Mouse (Mus musculus) CH12.LX (cell line): Measurements from ENCODE around the gene Gm49384. TPM values are rescaled to one million over a fixed set of nuclear protein-coding genes. Genes with fewer than 3 reads are reported as not detected.
A peak's percentile ranks its signal among the peaks of the same experiment; 100 is the strongest.

Source experiments
- DNase-seq: peaks from one replicate; pipeline ENCODE4 v3.0.0-alpha.2; 2013; ENCODE audit errors: extremely low read depth
- H3K27ac ChIP-seq: 2 replicates; pipeline ENCODE4 v1.5.1; 2012; ENCODE audit warnings: low read depth, mild to moderate bottlenecking, control low read depth, moderate library complexity; ENCODE audit not compliant: insufficient read depth
- H3K27me3 ChIP-seq: replicated peaks from 2 replicates; pipeline ENCODE3; 2012; ENCODE audit warnings: inconsistent platforms
- H3K36me3 ChIP-seq, 2 experiments: replicated peaks in 1 of 2; 2 replicates each; pipeline versions ENCODE3 to v1.6.1; 2012; ENCODE audit warnings: inconsistent platforms in 1 of 2, low read length in 1 of 2, mild to moderate bottlenecking in 1 of 2, mixed read lengths in 1 of 2, moderate library complexity in 1 of 2; ENCODE audit not compliant: control insufficient read depth in 1 of 2, insufficient read depth in 1 of 2
- H3K4me1 ChIP-seq, 2 experiments: 2 replicates each; pipeline ENCODE4 v1.6.1; 2012; ENCODE audit warnings: inconsistent platforms in 1 of 2, moderate library complexity in 1 of 2; ENCODE audit not compliant: insufficient read depth in 2 of 2, control insufficient read depth in 1 of 2
- H3K4me2 ChIP-seq: 2 replicates; pipeline ENCODE4 v1.6.1; 2012; ENCODE audit warnings: low read depth, mild to moderate bottlenecking, control low read depth; ENCODE audit not compliant: poor library complexity, insufficient read depth, severe bottlenecking
- H3K4me3 ChIP-seq, 3 experiments: fragments of 150-350 bp in 1 of 3; sonication (generic) in 1 of 3; replicated peaks in 1 of 3; 2 replicates each; pipeline versions ENCODE3 to v1.5.1; 2011 to 2012; ENCODE audit warnings: low read depth in 2 of 3, low read length in 2 of 3, mild to moderate bottlenecking in 2 of 3, moderate library complexity in 2 of 3, control low read depth in 1 of 3, improper control_type of control experiment in 1 of 3, inconsistent platforms in 1 of 3, mixed read lengths in 1 of 3; ENCODE audit not compliant: poor library complexity in 1 of 3
- H3K79me2 ChIP-seq: replicated peaks from 2 replicates; pipeline ENCODE4 v1.6.1; 2012; ENCODE audit warnings: mild to moderate bottlenecking, moderate library complexity; ENCODE audit not compliant: control insufficient read depth, poor library complexity, insufficient read depth, severe bottlenecking; ENCODE audit errors: extremely low read depth
- H3K9ac ChIP-seq: 2 replicates; pipeline ENCODE4 v1.6.1; 2012; ENCODE audit warnings: low read depth, mild to moderate bottlenecking, control low read depth, moderate library complexity; ENCODE audit not compliant: insufficient read depth
- H3K9me3 ChIP-seq: replicated peaks from 2 replicates; pipeline ENCODE3; 2012; ENCODE audit warnings: low read length, inconsistent platforms, mixed read lengths
- BHLHE40 ChIP-seq: IDR thresholded peaks from 2 replicates; pipeline ENCODE4 v1.6.1; 2011; ENCODE audit warnings: mild to moderate bottlenecking, low read depth, low read length, improper control_type of control experiment
- CHD1 ChIP-seq: IDR thresholded peaks from 2 replicates; pipeline ENCODE4 v1.6.1; 2012; ENCODE audit warnings: low read depth, low read length, improper control_type of control experiment, inconsistent platforms
- CTCF ChIP-seq, 2 experiments: IDR thresholded peaks in 1 of 2; conservative IDR thresholded peaks in 1 of 2; 2 replicates each; pipeline ENCODE4 v1.5.1; 2011 to 2012; ENCODE audit warnings: low read depth in 2 of 2, low read length in 2 of 2, improper control_type of control experiment in 1 of 2, inconsistent platforms in 1 of 2, mild to moderate bottlenecking in 1 of 2, moderate library complexity in 1 of 2
- E2F4 ChIP-seq: IDR thresholded peaks from 2 replicates; pipeline ENCODE4 v1.6.1; 2011; ENCODE audit warnings: low read depth, low read length, improper control_type of control experiment; ENCODE audit not compliant: insufficient replicate concordance
- ELF1 ChIP-seq: IDR thresholded peaks from 2 replicates; pipeline ENCODE4 v1.6.1; 2014; ENCODE audit warnings: low read depth, mild to moderate bottlenecking, inconsistent platforms, low read length, improper control_type of control experiment
- EP300 ChIP-seq: IDR thresholded peaks from 2 replicates; pipeline ENCODE4 v1.6.1; 2011; ENCODE audit warnings: low read length, improper control_type of control experiment
- HCFC1 ChIP-seq: IDR thresholded peaks from 2 replicates; pipeline ENCODE4 v1.6.1; 2012; ENCODE audit warnings: low read depth, mild to moderate bottlenecking, inconsistent platforms, low read length, improper control_type of control experiment
- IRF4 ChIP-seq: IDR thresholded peaks from 2 replicates; pipeline ENCODE4 v1.6.1; 2014; ENCODE audit warnings: low read depth, mild to moderate bottlenecking, inconsistent platforms, low read length, improper control_type of control experiment
- JUN ChIP-seq: IDR thresholded peaks from 2 replicates; pipeline ENCODE4 v1.6.1; 2011; ENCODE audit warnings: low read depth, mild to moderate bottlenecking, low read length, improper control_type of control experiment, moderate library complexity; ENCODE audit not compliant: insufficient read depth
- KAT2A ChIP-seq: IDR thresholded peaks from 2 replicates; pipeline ENCODE4 v1.6.1; 2012; ENCODE audit warnings: low read length, improper control_type of control experiment, inconsistent platforms; ENCODE audit not compliant: insufficient replicate concordance
- MAX ChIP-seq: IDR thresholded peaks from 2 replicates; pipeline ENCODE4 v1.6.1; 2011; ENCODE audit warnings: low read length, improper control_type of control experiment
- MAZ ChIP-seq: IDR thresholded peaks from 2 replicates; pipeline ENCODE4 v1.6.1; 2012; ENCODE audit warnings: low read depth, mild to moderate bottlenecking, inconsistent platforms, low read length, improper control_type of control experiment, moderate library complexity
- MEF2A ChIP-seq: IDR thresholded peaks from 2 replicates; pipeline ENCODE4 v1.6.1; 2014; ENCODE audit warnings: low read depth, mild to moderate bottlenecking, inconsistent platforms, low read length, improper control_type of control experiment, borderline replicate concordance
- MYC ChIP-seq: IDR thresholded peaks from 2 replicates; pipeline ENCODE4 v1.6.1; 2011; ENCODE audit warnings: low read depth, mild to moderate bottlenecking, improper control_type of control experiment, low read length
- PAX5 ChIP-seq: IDR thresholded peaks from 2 replicates; pipeline ENCODE4 v1.6.1; 2012; ENCODE audit warnings: low read length, inconsistent platforms, mixed read lengths
- POLR2A ChIP-seq: IDR thresholded peaks from 2 replicates; pipeline ENCODE4 v1.6.1; 2011; ENCODE audit warnings: low read depth, mild to moderate bottlenecking, improper control_type of control experiment, low read length
- RCOR1 ChIP-seq: conservative IDR thresholded peaks from 2 replicates; pipeline ENCODE4 v1.6.1; 2012; ENCODE audit warnings: low read depth, mild to moderate bottlenecking, inconsistent platforms, low read length, improper control_type of control experiment
- TBP ChIP-seq: conservative IDR thresholded peaks from 2 replicates; pipeline ENCODE4 v1.6.1; 2011; ENCODE audit warnings: low read depth, low read length, improper control_type of control experiment
- USF2 ChIP-seq: conservative IDR thresholded peaks from 2 replicates; pipeline ENCODE4 v1.6.1; 2011; ENCODE audit warnings: low read depth, low read length, improper control_type of control experiment
- ZC3H11A ChIP-seq: IDR thresholded peaks from 2 replicates; pipeline ENCODE4 v1.6.1; 2012; ENCODE audit warnings: low read depth, mild to moderate bottlenecking, inconsistent platforms, low read length, improper control_type of control experiment
- dilution Hi-C: fragments of 300-500 bp; cut with MboI; formaldehyde crosslinking; loops from 2 replicates; pipeline ENCODE4 v1.14.3; 2020; ENCODE audit warnings: low sequenced_read_pairs; ENCODE audit not compliant: extremely low pct_unique_long_range_greater_than_20kb, extremely low pct_ligation_motif_present
- in situ Hi-C: fragments of 300-500 bp; cut with MboI; formaldehyde crosslinking; loops from 3 replicates; pipeline ENCODE4 v1.14.3; 2019; ENCODE audit warnings: low sequenced_read_pairs, low pct_ligation_motif_present, low pct_unique_long_range_greater_than_20kb, mixed read lengths
- polyA plus RNA-seq: library from polyadenylated mRNA; unstranded; fragments of >175 nt; gene quantifications from 2 replicates; pipeline ENCODE4 v1.2.1, GENCODE M21; 2012; ENCODE audit warnings: low read depth; ENCODE audit not compliant: insufficient read length
- total RNA-seq, 2 experiments: library from RNA; depleted of rRNA; stranded (reverse); fragments of 300-350 nt in 1 of 2; fragments of >200 nt in 1 of 2; gene quantifications; 2 replicates each; pipeline ENCODE4 v1.2.3; 2012 to 2014

Gene Gm49384
- total and polyA plus RNA-seq, 3 experiments = 23.4 to 54.9 (median 34.4) TPM

DNA sequence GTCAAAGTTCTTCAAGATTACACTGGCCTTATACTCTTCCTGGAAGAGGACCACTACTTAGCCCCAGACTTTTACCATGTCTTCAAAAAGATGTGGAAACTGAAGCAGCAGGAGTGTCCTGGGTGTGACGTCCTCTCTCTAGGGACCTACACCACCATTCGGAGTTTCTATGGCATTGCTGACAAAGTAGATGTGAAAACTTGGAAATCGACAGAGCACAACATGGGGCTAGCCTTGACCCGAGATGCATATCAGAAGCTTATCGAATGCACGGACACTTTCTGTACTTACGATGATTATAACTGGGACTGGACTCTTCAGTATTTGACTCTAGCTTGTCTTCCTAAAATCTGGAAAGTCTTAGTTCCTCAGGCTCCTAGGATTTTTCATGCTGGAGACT, 18.7 kb downstream of the Gm49384 start:
- Histone ChIP-seq H3K9ac (peak overlapping the region; percentile 88), H3K79me2 (peaks cover 56% of the 10 kb centered on the region), H3K36me3 (peaks cover 24 to 48% of the 10 kb centered on the region in 2 experiments), H3K4me1 (peaks cover 7 to 21% of the 10 kb centered on the region in 2 experiments; a peak in 3 of 4 replicates), H3K27me3 (no peaks in the 10 kb centered on the region), H3K9me3 (no peaks in the 10 kb centered on the region), H3K4me3 (peak overlapping the region; percentile 64 to 89 (median 75)), H3K27ac (peak overlapping the region; percentile 72; the same call in 1 of the 2 replicates), H3K4me2 (peak overlapping the region; percentile 74)
- TF ChIP-seq MAZ (no peak), IRF4 (no peak), PAX5 (no peak), CTCF (conservative IDR thresholded peaks at IDR 0.05 in 1 of 2, IDR thresholded peaks at IDR 0.05 in 1 of 2; ENCODE audit: low read depth in 2 of 2, low read length in 2 of 2) (no peak)
- dilution Hi-C loops (no loop called here), in situ Hi-C loops (no loop called here)
- peak; percentile 35 for DNase-seq

DNA sequence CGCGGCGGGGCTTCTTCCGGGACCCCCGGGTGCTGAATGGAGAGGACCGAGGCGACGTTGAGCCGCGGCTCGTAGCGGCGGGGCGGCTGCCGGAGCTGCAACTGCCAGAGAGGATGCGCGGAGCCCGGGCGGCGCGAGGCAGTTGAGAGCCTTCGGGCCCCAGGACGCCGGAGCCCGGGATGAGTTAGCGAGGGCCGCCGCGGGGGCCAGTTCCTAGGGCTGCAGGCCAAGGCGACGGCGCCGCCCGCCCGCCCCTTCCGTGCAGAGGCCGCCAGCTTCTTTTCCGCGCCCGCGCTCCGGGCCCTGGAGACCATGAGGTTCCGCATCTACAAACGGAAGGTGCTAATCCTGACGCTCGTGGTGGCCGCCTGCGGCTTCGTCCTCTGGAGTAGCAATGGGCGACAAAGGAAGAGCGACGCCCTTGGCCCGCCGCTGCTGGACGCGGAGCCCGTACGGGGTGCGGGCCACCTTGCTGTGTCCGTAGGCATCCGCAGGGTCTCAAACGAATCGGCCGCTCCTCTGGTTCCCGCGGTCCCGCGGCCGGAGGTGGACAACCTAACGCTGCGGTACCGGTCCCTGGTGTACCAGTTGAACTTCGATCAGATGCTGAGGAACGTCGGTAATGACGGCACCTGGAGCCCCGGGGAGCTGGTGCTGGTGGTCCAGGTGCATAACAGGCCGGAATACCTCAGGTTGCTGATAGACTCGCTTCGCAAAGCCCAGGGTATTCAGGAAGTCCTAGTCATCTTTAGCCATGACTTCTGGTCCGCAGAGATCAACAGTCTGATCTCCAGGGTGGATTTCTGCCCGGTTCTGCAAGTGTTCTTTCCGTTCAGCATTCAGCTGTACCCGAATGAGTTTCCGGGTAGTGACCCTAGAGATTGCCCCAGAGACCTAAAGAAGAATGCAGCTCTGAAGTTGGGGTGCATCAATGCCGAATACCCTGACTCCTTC, 19.4 kb downstream of the Gm49384 start:
- peaks cover 18 to 44% of the 10 kb centered on the region in 2 experiments for H3K36me3 ChIP-seq
- no peak for TF ChIP-seq POLR2A
- no peak for TF ChIP-seq CTCF (conservative IDR thresholded peaks at IDR 0.05 in 1 of 2, IDR thresholded peaks at IDR 0.05 in 1 of 2; ENCODE audit: low read depth in 2 of 2, low read length in 2 of 2)
- TF ChIP-seq HCFC1 = no peak
- peak; percentile 14; the same call in 1 of the 2 replicates for TF ChIP-seq MEF2A
- 0 out of 2 replicates have a peak, but pooled peaks have one; percentile 3 for TF ChIP-seq ELF1
- TF ChIP-seq MAX = peak; percentile 17; the same call in 1 of the 2 replicates
- H3K79me2 ChIP-seq = peaks cover 56% of the 10 kb centered on the region
- peaks cover 7 to 21% of the 10 kb centered on the region in 2 experiments; a peak in 3 of 4 replicates for H3K4me1 ChIP-seq
- H3K27me3 ChIP-seq = no peaks in the 10 kb centered on the region
- in situ Hi-C loops (no loop called here), dilution Hi-C loops (no loop called here)
- peak overlapping the region; percentile 72 for H3K27ac ChIP-seq
- H3K4me3 ChIP-seq = peak overlapping the region; percentile 64 to 89 (median 75)
- peak; percentile 35 for DNase-seq
- H3K9me3 ChIP-seq = no peaks in the 10 kb centered on the region
- H3K4me2 ChIP-seq = peak overlapping the region; percentile 74
- peak overlapping the region; percentile 88 for H3K9ac ChIP-seq

- dilution Hi-C loops = no loop called here
- TF ChIP-seq USF2 (no peak), MEF2A (no peak), BHLHE40 (peak; percentile 72), ZC3H11A (no peak), MAX (peak; percentile 53; the same call in 1 of the 2 replicates), POLR2A (peak; percentile 97), CHD1 (no peak), MYC (peak; percentile 76; the same call in 1 of the 2 replicates), KAT2A (peak; percentile 60; the same call in 1 of the 2 replicates), RCOR1 (no peak), E2F4 (no peak), TBP (peak; percentile 83), ELF1 (peak; percentile 90), PAX5 (no peak), EP300 (no peak), JUN (no peak)
Measured at GRCm38 (mm10) chr12:69183583-69184308, 20.3 kb downstream of the Gm49384 start, which contains the start of the genes Rpl36al and Mgat2. Gene Rpl36al, minus strand, starts transcription at chr12:69184083. Gene Mgat2, plus strand, starts transcription at chr12:69184157.

More at GRCm38 (mm10) chr12:69183583-69184308, 20.3 kb downstream of the Gm49384 start, which contains the start of the genes Rpl36al and Mgat2:
- no peaks in the 10 kb centered on the region for H3K9me3 ChIP-seq
- DNase-seq = peak; percentile 97
- H3K36me3 ChIP-seq = peaks cover 14 to 47% of the 10 kb centered on the region in 2 experiments
- H3K9ac ChIP-seq = peak within 1 kb of the TSS; percentile 88
- in situ Hi-C loops = no loop called here
- peak within 1 kb of the TSS; percentile 75 to 95 (median 92) for H3K4me3 ChIP-seq
- H3K27me3 ChIP-seq = no peaks in the 10 kb centered on the region
- H3K4me2 ChIP-seq = peak within 1 kb of the TSS; percentile 74
- H3K4me1 ChIP-seq = peaks cover 7 to 21% of the 10 kb centered on the region in 2 experiments; a peak in 3 of 4 replicates
- H3K27ac ChIP-seq = peak within 1 kb of the TSS; percentile 72
- peaks cover 54% of the 10 kb centered on the region for H3K79me2 ChIP-seq
